Mouse (Mus musculus) monocyte, adult 5-6 weeks (primary cell): ENCODE data around the gene Tmem54. TPM values are rescaled to one million over a fixed set of nuclear protein-coding genes. Genes with fewer than 3 reads are reported as not detected.

Experiments used
- ATAC-seq: fragments of 153-309, 156-312 bp; replicated peaks from 2 replicates; pipeline ENCODE4 v1.8.0; 2017; ENCODE audit warnings: mild to moderate bottlenecking; ENCODE audit not compliant: low TSS enrichment, insufficient number of reproducible peaks, severe bottlenecking, poor library complexity, low FRiP score
- total RNA-seq: library from RNA; stranded (forward); fragments of 200-1000, 200-491, 200-594 nt; gene quantifications from 3 replicates; pipeline ENCODE4 v1.2.3, GENCODE M21; 2017

The Tmem54 gene
- total RNA-seq: not detected in 3 replicates

DNA sequence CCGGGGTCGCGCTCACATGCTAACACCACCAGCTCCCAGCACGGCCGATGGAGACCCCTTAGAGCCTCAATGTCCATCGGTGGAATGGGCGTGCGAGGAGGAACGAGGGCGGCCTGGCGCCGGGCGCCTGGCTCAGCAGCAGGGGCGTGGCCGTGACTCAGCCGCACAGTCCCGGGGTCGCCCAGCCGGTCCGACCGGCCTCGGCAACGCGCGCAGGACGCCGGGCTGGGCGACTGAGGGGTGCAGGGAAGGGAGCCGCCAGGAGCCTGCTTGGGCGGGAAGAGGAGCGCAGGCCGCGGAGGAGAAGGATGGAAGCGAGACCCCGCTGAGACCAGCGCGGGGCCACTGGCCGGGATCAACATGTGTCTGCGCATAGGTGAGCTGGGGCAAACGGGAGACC is at the start of gene Tmem54:
Gene Tmem54 (plus strand): TSS at position 193 of the 400 bp plus-strand sequence.
- ATAC-seq: no peak

DNA sequence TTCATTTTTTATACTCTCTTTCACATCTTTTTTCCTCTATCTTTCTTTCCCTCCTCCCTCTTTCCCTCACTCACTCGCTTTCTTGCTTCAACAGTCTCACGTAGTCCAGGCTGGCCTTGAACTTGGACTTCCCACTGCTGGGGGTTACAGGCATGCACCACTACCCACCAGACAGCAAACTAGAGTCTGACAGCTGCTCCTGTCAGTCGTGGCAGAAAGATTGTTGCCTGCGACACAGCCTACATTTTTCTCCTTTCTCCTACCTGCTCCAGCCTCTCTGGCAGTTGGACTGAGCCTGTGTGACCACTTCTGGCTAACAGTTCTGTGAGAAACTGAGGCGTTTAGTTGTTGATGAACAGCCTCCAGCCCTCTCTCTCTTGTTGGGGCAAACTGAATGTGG is 49.8 kb upstream of the Tmem54 start:
- ATAC-seq: no peak

DNA sequence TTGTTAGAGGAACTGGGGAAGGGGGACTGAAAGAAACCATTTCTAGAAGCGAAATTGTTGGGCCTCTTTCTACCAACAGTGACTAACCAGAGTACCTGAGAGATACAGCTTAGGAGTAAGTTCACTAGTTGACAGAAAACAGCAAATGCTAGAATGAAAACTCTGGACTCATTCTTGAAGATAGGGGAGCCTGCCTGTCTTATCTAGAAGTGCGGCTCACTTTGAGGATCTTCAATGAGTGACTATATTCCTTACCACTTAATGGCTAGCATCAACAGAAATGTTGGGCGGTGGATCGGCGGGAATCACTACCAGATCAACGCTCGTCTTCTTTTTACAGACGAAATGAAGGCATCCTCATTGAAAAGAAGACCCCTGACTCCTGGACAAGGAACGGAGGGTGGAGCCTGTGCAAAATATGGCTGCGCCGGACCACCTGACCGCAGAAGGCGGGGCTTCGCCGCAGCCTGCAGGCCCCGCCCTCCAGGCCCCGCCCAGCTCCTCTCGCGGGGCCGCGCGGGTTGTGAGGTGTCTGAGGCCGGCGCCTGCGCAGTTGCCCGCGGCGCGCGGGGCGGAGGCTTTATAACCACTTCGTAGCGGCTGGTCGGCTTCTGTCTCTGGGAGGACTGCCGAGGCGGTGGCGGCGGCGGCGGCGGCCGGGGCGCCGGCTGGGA is 47.7 kb upstream of the Tmem54 start:
- peak; percentile 66 for ATAC-seq

DNA sequence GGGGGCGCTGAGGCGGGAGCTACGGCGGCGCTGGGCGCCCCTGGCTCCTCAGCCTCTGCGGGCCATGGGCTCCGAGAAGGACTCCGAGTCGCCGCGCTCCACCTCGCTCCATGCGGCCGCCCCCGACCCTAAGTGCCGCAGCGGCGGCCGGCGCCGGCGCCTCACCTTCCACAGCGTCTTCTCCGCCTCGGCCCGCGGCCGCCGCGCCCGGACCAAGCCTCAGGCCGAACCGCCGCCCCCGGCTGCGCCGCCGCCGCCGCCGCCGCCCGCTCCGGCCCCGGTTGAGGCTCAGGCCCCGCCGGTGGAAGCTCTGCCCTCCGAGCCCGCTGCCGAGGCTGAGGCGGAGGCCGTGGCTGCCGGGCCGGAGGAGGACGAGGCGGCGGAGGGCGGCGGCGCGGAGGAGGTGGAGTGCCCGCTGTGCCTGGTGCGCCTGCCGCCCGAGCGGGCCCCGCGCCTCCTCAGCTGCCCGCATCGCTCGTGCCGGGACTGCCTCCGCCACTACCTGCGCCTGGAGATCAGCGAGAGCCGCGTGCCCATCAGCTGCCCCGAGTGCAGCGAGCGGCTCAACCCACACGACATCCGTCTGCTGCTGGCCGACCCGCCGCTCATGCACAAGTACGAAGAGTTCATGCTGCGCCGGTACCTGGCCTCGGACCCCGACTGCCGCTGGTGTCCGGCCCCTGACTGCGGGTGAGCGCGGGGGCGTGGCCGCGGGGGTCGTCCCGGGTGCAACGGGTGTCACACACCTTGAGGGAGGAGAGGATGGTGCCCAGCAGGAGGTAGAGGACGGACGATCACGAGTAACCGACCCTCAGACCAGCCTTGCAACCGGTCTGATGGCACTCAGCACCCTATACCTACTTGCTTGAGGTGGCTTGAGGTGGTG is 46.9 kb upstream of the Tmem54 start, which contains the start of gene Rnf19b:
Gene Rnf19b (plus strand): TSS at position 65 of the 886 bp plus-strand sequence.
- peak; percentile 19; the same call in 1 of the 2 replicates for ATAC-seq

DNA sequence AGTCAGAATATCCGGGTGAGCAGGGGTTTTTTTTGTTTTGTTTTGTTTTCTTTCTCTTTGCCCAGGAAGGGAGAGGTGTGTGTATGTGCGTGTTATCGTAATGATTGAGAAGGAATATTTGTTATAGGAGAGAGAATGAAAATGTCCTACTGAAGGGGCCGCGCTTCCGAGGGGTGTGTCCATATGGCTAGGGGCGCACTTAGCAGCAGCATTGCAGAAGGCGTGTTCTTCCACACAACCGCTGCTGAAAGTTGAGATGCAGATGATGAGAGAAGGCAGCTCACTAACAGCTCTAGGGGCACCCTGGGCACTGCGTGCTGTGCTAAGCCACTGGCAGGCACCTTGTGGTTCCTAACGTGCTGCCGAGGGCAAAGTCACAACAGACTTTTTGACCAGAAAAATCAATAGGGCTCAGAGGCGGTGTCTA is 46.2 kb upstream of the Tmem54 start:
- ATAC-seq: peak; percentile 36; the same call in 1 of the 2 replicates

DNA sequence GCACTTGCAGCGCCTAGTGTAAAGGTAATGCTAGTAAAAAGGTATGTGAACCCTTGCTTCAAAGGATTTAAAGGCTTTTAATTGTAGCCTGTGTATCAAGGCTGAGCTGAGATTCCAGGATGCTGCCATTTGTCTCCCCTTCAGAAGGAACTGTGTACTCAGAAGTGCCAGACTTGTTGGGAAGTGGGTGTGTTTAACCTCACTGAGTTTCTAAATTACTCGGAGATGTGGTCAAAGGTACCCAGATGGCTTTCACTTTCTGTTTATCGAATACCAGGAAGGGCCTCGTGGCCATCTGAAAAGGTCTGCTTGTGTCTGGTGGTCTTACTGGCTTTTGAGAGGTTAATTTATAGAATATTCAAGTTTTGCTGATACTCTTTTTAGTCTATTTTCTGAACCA is 45.4 kb upstream of the Tmem54 start:
- peak; percentile 62 for ATAC-seq

DNA sequence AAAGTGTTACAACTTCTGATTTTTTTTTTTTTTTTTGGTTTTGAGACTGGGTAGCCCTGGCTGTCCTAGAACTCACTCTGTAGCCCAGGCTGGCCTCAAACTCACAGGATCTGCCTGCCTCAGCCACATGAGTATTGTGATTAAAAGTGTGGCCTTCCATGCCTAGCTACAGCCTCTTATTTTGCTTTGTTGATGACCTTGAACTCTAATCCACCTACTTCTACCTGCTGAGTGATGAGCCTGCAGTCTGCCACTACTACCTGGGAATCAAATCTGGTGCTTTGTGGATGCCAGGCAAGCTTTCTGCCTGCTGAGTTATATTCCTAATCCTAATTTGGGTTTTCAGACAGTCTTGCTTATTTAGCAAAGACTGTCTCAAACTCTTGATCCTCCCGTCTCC is 43.9 kb upstream of the Tmem54 start:
- ATAC-seq: no peak

DNA sequence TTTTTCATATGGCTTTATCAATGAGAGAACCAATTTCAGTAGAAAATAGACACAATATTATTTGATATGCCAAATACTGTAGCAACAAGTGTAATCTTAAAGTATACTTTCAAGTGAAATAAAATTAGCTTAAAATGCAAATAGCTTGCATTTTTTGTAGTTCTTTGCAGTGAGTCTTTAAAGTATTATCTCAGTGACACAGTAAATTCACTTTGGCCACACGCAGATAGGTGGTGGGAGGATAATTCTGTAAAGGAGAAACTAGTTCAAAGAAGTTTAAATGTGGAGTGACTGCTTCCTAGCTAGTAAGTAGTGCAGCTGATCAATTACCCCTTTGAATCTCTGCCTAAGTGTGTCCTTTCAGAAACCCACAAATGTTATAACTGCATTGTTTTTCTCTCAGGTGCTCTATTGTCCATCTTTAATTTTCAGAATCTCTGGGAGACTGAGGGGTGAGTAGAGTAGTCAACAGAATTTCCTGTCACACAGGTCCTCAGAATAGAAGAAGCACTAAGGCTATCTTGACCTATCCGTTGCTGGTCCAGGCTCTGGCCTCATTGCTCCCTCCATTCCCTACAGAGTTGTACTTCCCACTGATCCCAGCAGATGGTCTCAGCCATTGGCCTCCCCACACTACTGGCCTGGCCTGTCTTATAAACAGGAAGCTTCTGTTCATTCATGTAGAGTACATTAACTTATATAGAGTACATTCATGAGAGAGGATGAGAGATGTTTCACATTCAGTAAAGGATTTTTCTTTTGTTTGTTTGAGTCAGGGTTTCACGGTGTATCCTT is 42.9 kb upstream of the Tmem54 start:
- ATAC-seq: no peak

DNA sequence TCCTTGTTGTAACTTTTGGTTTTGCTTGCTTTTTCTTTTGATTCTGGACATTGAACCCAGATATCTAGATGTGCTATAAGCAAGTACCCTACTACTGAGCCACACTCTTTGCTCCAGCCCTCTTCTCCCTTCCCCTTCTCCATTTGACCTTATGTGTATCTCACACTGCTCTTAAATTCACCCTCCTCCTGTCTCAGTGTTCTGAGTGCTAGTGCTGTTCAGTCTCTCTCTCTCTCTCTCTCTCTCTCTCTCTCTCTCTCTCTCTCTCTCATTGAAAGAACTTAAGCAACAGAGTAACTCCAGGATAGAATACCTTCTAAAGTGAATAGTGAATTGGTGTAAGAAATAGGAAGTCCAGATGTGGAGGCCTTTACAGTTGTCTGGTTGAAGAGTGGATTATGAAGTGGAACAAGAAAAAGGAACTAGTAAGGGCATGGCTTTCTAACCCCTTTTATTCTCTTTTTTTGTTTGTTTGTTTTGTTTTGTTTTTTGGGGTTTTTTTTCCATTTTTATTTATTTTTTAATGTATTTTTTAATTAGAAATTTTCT is 39.6 kb upstream of the Tmem54 start:
- ATAC-seq: no peak

DNA sequence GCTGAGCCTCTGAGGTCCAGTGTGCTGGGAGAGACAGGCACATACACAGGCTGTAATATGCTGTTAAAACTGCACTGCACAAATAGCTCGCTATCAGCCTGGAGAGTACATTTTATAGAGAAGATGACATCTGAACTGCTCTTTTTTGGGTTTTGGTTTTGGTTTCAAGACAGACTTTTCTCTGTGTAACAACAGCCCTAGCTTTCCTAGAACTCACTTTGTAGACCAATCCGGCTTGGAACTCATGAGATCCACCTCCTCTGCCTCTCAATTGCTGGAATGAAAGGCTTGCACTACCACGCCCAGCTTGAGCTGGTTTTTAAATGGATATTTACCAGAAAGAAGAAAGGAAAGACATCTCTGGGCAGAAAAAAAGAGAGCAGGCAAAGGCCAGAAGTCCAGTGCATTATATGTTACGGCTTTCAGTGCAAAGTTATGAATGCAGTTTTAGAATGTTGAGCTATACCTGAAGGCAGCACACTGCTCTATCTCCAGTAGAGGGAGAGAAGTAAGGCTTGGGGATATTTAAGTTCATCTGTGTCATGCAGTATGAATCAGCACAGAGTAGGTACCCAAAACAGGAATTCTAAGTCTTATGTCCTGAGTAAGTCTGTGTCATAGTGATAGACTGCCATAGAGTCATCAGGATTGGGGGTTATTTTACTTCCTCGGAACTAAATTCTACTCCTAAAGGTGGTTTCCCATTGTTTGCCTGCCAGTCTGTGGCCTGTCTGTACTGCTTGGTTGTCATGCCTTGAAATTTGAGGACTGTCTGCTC is 37.5 kb upstream of the Tmem54 start:
- peak; percentile 31; the same call in 1 of the 2 replicates for ATAC-seq

DNA sequence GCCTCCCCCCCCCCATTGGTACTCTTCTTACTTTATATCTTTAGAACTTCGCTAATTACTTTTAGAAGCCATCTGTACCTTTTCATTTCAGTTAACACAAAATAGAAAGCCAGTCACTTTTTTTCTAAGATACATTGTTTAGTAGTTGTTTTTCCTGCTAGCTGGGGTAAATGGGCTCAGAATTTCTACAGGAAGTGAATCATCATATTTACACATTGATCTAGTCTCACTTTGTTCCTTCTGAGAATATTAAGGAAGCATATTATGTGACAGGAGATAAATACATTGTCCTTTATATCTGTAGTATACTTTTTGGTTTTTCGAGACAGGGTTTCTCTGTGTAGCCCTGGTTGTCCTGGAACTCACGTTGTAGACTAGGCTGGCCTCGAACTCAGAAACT is 36.5 kb upstream of the Tmem54 start:
- ATAC-seq: no peak

DNA sequence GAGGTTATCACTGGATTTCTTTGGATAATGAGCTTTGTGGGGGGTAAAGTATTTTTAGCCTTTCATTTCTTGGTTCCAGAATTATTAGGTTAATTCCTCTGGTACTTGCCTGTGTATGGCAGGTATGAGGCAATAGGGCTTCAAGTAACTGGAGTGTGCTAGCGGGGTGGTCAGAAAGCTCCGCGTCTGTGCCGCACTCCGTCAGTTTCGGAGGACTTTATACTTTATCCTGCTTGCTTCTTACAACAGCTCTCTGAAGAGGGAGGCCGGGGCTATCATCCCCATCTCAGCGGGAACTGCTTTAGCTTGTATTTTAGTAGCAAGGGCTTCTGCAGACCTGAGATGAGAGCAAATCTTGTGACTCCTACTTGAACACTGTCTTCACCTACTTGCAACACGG is 26.2 kb upstream of the Tmem54 start:
- no peak for ATAC-seq

DNA sequence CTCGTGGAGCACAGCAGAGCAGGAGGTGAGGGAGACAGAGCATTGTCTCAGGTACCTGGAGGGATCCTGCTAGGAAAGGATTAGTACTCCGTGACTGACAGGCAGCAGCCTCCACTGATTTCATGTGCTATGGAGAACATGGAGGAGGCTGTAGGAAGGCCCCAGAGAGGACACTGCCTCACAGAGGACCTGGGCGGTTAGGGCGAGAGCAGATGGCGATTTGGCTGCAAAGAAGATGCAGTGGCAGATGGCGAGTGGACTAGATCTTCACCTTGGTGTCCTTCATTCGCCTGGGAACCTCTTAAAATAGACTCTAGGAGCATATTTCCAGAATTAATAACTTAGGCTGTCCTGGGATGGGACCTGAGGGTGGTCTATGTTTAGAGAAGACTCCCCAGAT is 24.3 kb upstream of the Tmem54 start:
- no peak for ATAC-seq

DNA sequence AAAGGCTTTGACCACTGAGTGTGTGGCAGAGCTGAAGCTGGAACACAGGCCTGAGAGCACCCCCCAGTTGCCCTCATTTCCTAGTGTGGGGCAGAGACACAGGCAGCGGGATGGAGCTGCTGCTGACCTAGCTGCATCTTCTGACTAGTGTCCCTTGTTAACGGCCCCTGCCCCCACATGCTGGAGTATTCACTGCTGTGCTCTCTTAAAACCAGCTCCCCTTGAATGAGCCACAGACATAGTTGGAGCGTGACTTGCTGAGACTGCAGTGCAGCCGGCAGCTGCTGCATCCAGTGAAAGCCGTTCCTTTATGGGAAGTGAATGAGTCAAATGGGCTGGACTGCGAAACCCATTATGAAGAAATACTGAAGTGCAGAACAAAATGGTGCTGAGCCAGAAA is 23.8 kb upstream of the Tmem54 start:
- peak; percentile 49 for ATAC-seq

DNA sequence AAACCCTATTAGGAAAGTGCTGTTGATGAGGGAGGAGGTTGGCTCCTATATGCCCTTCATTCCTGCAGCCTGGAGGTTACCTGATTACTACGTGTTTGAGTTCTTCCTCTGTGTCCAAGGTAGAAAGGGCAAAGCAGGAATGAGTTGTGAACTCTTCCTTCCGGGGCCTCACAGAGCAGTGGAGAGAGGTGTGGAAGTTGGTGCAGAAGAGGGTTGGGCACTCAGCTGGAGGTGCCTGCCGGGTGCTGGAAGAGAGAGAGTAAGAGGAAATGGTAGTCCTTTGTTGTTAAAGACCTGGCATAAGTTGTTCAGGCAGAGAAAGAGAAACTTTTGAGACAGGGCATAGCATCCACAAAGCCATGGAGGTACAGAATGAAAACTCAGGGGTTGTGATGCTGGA is 23.4 kb upstream of the Tmem54 start:
- no peak for ATAC-seq

DNA sequence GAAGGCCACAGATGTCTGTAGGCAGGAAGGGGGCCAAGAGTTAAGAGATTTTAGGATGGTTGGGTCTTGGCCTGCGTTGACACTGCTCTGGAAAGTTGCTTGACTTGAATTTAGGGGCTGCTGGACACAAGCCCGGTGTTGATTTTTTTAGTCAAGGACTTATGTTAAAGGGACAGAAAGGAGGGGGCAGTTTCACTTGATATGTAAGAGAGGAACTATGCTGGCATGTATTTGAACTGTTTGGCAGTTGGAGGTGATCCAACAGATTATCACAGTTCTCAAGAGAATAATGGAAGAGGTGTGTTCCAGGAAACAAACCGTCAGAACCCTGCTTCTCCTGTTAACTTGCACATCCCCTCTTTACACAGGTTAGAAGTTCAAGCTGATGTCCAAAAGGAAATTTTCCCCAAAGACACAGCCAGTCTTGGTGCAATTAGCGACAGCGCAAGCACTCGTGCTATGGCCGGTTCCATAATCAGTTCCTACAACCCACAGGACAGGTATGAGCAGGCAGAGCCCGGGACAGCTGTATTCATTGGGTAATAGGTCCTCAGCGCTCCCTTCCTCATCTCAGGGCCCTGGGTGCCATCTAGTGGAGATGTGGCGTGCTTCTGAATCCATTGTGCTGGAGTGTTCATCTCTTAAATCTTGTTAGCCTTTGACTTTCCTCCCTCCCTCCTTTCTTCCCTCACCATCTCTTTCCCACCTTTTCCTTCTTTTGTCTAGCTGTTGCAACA is 22.8 kb upstream of the Tmem54 start:
- ATAC-seq: peak; percentile 71

DNA sequence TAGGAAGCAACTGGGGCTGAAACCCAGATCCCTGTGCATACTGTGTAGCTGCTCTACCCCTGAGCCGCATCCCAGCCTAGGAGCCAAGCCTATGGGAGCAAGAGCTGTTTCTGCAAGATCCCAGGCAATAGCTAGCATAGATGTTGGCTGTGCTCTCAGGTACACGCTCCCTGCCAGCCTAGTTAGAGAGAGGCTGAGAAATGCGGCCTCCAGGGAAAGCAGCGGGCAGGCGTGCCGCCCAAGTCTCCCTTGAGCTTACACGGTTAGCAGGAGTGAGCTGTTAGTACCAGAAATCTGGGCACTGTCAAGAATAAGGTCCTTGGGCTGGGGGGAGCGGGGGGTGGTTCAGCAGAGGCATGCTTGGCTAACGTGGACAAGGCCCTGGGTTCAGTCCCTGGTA is 20.5 kb upstream of the Tmem54 start:
- no peak for ATAC-seq

DNA sequence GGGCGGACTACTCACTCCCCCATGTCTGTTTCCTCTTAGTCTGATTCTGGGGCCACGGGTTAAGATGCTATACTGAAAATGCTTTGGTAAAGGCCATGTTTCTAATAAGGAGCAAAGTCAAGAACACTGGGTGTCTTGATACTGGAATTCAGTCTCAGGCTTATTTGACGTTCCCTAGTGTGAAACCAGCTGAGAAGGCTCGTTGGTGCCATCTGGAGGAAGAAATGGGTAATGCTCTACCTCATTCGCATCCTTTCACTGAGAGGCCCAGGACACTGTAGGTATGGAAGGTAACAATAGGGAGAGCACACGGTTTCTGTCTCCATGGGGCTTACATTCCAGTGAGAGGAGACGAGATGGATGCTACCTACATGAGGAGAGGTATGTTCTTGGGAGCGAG is 19.3 kb upstream of the Tmem54 start:
- ATAC-seq: peak; percentile 48
